Mouse (Mus musculus) neural tube, embryonic 12.5 days (tissue): ENCODE data around the gene Gm49403. TPM values are rescaled to one million over a fixed set of nuclear protein-coding genes. Genes with fewer than 3 reads are reported as not detected.
"Not testable (repeated sequence)": the region's sequence is repeated elsewhere in the genome, so short reads cannot be mapped to it uniquely, and the experiment has no call there.

ENCODE experiments used
- ATAC-seq: fragments of 200-750 bp; cut with Nextera tagmentation; 2 replicates; pipeline ENCODE4 v1.8.0; 2017; ENCODE audit warnings: low read depth, mild to moderate bottlenecking, moderate TSS enrichment, moderate library complexity; ENCODE audit not compliant: low FRiP score
- H3K27ac ChIP-seq: fragments of 300-500 bp; sonication (generic); 2 replicates; pipeline ENCODE4 v1.5.1; 2016
- H3K27me3 ChIP-seq: fragments of 300-500 bp; sonication (generic); replicated peaks from 2 replicates; pipeline ENCODE4 v1.6.1; 2016; ENCODE audit warnings: mild to moderate bottlenecking
- H3K36me3 ChIP-seq: fragments of 300-500 bp; sonication (generic); 2 replicates; pipeline ENCODE4 v1.6.1; 2016; ENCODE audit warnings: mild to moderate bottlenecking
- H3K4me1 ChIP-seq: fragments of 300-500 bp; sonication (generic); 2 replicates; pipeline ENCODE4 v1.6.1; 2016
- H3K4me2 ChIP-seq: fragments of 300-500 bp; sonication (generic); replicated peaks from 2 replicates; pipeline ENCODE4 v1.6.1; 2016; ENCODE audit warnings: mild to moderate bottlenecking
- H3K4me3 ChIP-seq: fragments of 300-500 bp; sonication (generic); 2 replicates; pipeline ENCODE4 v1.5.1; 2016
- H3K9ac ChIP-seq: fragments of 300-500 bp; sonication (generic); 2 replicates; pipeline ENCODE4 v1.6.1; 2016; ENCODE audit warnings: mild to moderate bottlenecking
- H3K9me3 ChIP-seq: fragments of 300-500 bp; sonication (generic); 2 replicates; pipeline ENCODE4 v1.6.1; 2016; ENCODE audit warnings: mild to moderate bottlenecking
- WGBS: fragments of 180-500 bp; shearing (Covaris S2); methylation state at CpG from one replicate; pipeline ENCODE4 v1.1.7; 2016; 5-methylcytosine and 5-hydroxymethylcytosine counted together
- polyA plus RNA-seq: library from polyadenylated mRNA; unstranded; fragments of >200 nt; fragmentation: Nextera tagmentation; extraction: Ambion mirVana; gene quantifications from 2 replicates; pipeline ENCODE4 v1.2.1, GENCODE M21; 2016

Gene Gm49403
- not detected in 2 replicates for polyA plus RNA-seq

DNA sequence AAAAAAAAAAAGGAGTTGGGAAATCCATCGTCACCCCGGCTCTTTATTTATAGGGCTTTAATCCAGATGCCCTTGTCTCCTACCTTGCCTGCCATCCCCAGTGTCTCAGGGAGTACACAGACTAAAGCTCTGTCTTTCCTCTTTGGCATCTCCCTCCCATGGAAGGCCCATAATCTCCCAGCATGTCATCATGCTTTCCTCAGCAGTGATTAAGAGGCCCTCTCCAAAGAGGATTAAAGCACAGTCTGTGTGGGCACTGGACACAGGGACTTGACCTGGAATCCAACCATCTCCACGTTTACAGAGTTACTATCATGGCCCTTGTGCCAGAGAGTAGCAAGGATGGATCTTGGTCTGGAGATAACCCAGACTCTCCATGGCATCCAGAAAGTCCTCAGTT, at the start of gene Gm49403, which contains the start of gene Lbhd1:
Gene Gm49403 (plus strand): TSS at position 315 of the 400 bp plus-strand sequence.
Gene Lbhd1 (plus strand): TSS at position 117 of the 400 bp plus-strand sequence.
- no peak for ATAC-seq
- H3K36me3 ChIP-seq, result no peaks in the 10 kb centered on the region
- no peak within 1 kb of the TSS for H3K4me3 ChIP-seq
- no peak within 1 kb of the TSS for H3K4me2 ChIP-seq
- H3K9me3 ChIP-seq, result no peaks in the 10 kb centered on the region
- no peak within 1 kb of the TSS for H3K27ac ChIP-seq
- H3K27me3 ChIP-seq, result no peaks in the 10 kb centered on the region
- WGBS, result 73% methylated on average over 3 of the region's 3 CpGs
- H3K9ac ChIP-seq, result no peak within 1 kb of the TSS
- peaks cover 17% of the 10 kb centered on the region for H3K4me1 ChIP-seq

DNA sequence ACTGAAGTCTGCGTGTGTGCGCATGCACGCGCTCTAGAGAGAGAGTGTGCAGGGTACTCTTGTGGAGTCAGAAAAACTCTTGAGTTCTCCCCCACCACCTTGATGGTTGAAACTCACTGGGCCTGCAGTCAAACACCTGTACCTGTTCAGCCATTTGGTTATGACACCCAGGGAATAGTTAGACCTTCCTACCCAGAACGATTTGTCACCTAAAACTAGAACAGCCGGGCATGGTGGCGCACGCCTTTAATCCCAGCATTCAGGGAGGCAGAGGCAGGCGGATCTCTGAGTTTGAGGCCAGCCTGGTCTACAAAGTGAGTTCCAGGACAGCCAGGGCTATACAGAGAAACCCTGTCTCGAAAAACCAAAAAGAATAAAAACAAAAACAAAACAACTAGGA, 47.4 kb upstream of the Gm49403 start:
- 98% methylated on average over 10 of the region's 10 CpGs for WGBS
- H3K4me1 ChIP-seq, result peaks cover 32% of the 10 kb centered on the region
- H3K27ac ChIP-seq, H3K9ac ChIP-seq, H3K9me3 ChIP-seq, H3K27me3 ChIP-seq, ATAC-seq, H3K4me3 ChIP-seq: not testable (repeated sequence)
- peak overlapping the region; percentile 75 for H3K4me2 ChIP-seq
- peaks cover 44% of the 10 kb centered on the region for H3K36me3 ChIP-seq

DNA sequence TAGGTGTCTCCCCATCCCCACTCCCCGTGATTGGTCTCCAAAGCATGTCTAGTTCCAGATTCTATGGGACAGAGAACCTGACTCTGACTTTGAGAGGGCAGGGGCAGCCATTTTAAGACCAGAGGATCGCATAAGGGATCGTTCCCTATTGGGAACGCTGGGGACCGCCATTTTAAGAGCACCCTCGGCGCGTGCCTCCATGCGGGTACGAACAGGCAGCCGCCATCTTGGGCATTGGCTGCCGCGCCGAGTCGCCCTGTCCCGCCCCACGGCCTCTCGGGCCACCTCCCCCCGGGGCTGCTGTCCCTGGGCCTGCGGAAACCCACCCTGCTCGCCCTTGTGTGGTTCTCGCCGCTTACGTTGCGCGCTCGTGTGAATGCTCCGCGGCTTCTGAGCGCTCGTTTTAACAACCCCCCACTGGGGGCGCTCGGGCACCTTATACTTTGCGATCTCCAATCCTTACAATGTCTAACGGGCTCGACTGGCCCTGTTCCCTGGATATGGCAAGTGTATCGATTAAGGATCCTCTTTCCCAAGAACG, 46.4 kb upstream of the Gm49403 start, which contains the start of gene Bscl2:
Gene Bscl2 (plus strand): TSS at position 217 of the 541 bp plus-strand sequence.
- Histone ChIP-seq H3K27me3 (no peaks in the 10 kb centered on the region), H3K9ac (peak within 1 kb of the TSS; percentile 71), H3K36me3 (peaks cover 36% of the 10 kb centered on the region), H3K27ac (peak within 1 kb of the TSS; percentile 91), H3K9me3 (no peaks in the 10 kb centered on the region), H3K4me2 (peak within 1 kb of the TSS; percentile 75), H3K4me3 (peak within 1 kb of the TSS; percentile 52), H3K4me1 (peaks cover 32% of the 10 kb centered on the region)
- peak; percentile 74 for ATAC-seq
- WGBS, result under 1% methylated on average over 37 of the region's 38 CpGs

DNA sequence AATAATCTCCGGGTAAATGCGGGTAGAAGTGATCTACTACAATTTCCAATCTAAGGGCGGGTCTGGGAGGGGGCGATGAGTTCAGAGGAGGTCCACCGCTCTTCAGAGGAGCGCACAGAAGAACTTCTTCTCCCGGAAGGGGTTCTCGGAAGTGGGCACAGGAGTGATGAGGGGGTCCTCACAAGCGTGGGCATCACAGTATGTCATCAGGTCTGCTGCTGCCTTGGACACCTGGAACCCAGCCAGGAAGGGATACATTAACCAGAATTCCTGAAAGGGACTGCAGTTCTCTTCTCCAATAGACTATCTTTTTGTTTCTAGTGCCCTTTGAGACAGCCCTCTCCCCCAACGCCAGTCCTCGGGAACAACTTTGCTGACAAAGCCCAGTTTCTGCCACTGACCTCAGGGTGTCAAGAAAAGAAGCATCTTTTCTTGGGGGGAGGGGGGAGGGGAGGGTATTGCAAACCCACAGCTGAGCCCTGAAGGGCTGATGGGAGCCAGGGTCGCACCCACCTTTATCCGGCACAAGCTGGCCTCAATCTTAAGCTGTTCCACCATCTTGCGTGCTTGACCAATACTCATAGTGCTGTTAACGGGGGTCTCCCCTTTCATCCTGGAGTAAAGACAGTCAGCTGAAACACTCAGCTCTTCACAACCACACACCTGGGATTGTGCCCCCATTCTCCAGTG, 45.5 kb upstream of the Gm49403 start:
- H3K4me2 ChIP-seq, result peak overlapping the region; percentile 75
- no peaks in the 10 kb centered on the region for H3K9me3 ChIP-seq
- H3K4me3 ChIP-seq, result peak overlapping the region; percentile 52
- H3K27ac ChIP-seq, result peak overlapping the region; percentile 91
- H3K36me3 ChIP-seq, result peaks cover 32% of the 10 kb centered on the region
- 23% methylated on average over 15 of the region's 15 CpGs for WGBS
- peaks cover 32% of the 10 kb centered on the region for H3K4me1 ChIP-seq
- H3K9ac ChIP-seq, result peak overlapping the region; percentile 71
- H3K27me3 ChIP-seq, result no peaks in the 10 kb centered on the region
- peak; percentile 38 for ATAC-seq

DNA sequence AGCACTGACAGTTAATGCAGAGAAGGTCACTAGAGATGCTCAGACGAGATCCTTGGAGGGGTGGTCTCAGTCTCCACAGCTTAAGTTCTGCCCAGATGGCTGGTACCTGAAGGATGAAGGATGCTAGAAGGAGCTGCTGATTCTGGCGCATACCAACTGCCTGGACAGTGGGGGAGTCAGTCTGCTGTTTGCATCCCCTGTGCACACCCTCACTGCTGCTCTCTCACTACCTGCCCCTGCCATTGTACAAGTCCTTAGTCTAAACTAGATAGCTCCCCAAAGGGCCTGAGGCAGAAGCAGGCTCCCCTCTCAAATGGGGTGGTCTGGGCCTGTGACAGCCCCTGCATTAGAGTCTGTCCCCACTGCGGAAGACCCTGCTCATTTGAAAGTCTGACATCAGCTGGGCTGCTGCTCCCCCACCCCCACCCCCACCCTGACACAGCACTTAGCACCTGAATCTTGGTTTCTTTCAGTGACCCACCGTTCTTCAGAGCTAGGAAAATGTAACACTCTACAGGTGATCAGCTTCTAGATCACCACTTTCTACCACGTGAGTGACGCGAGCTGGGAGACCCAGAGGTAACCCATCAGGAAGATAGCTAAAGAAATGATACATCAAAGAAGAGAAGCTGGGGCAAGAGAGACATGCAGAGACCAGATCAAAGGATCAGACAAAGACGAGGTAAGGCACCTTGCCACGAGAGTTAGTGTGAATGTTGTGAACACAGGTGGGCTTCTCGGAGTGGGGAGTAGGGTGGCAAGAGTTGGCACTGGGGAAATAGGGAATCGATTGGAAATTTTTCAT, 44.4 kb upstream of the Gm49403 start, which contains the start of gene Gng3:
Gene Gng3 (minus strand): TSS at position 92 of the 805 bp plus-strand sequence.
- ATAC-seq, result peak; percentile 85
- Histone ChIP-seq H3K9ac (peak within 1 kb of the TSS; percentile 71), H3K9me3 (no peaks in the 10 kb centered on the region), H3K4me3 (peak within 1 kb of the TSS; percentile 52), H3K27ac (peak within 1 kb of the TSS; percentile 91), H3K4me2 (peak within 1 kb of the TSS; percentile 75), H3K4me1 (peaks cover 32% of the 10 kb centered on the region), H3K27me3 (no peaks in the 10 kb centered on the region), H3K36me3 (peaks cover 23% of the 10 kb centered on the region)
- 44% methylated on average over 11 of the region's 11 CpGs for WGBS

DNA sequence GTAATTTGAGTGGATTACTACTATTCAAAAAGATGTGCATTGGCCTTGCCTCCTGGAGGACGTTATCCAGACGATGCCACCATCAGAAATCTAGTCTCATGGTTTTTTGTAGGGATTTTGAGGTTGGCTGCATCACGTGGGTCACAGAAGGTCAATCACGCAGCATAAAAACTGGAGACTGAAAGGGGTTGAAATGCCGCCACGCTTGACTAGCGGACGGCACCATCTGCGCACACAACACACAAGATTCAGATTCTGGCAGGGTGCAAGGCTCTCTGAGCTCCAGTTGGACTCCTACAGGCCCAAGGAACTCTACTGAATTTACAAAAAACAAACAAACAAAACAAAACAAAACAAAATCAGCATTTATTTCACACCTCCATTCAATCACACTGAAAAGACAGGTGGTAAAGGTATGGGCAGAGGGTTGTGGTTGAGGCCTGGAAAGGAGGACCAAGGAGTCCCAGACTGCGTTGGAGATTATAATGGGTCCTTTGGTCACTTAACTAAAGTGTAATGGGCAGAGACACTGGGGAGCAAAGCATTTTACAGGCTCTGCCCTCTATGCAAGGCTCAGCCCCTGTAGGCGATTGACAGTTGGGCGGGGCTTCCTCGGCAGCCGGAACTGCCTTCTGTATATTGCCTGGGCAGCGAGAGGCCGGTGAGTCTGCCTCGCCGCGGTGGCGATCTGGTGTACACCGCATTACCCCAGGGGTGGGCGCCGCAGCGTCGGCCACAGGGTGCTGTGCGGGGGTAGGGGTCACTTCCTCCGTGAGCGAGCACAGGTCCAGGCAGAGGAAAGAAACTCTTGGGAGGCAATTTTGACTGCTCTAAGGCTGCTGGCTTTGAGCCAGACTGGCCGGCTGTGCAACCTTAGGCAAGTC, 43.6 kb upstream of the Gm49403 start:
- H3K4me1 ChIP-seq, result peaks cover 32% of the 10 kb centered on the region
- WGBS, result 21% methylated on average over 29 of the region's 29 CpGs
- H3K9ac ChIP-seq, result peak overlapping the region; percentile 64

DNA sequence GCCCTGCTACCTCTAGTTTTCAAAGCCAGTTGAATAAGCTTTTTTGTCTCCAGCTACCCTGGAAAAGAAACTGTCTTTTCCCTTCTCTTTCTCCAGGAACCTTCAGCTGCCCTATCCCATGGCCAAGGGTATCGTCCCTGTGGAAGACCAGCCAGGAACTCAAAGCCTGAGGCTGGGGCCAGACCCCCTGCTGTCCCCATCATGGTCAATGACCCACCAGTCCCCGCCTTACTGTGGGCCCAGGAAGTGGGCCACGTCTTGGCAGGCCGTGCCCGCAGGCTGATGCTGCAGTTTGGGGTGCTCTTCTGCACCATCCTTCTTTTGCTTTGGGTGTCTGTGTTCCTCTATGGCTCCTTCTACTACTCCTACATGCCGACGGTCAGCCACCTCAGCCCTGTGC, 42.7 kb upstream of the Gm49403 start:
- 92% methylated on average over 7 of the region's 7 CpGs for WGBS
- H3K4me1 ChIP-seq, result peaks cover 32% of the 10 kb centered on the region
- peaks cover 18% of the 10 kb centered on the region for H3K36me3 ChIP-seq
- peak overlapping the region; percentile 52 for H3K4me3 ChIP-seq
- H3K9me3 ChIP-seq, result no peaks in the 10 kb centered on the region
- no peak overlapping the region for H3K27ac ChIP-seq
- no peaks in the 10 kb centered on the region for H3K27me3 ChIP-seq
- H3K4me2 ChIP-seq, result peak overlapping the region; percentile 75
- H3K9ac ChIP-seq, result peak overlapping the region; percentile 64
- ATAC-seq, result no peak

More for the DNA sequence above, 43.6 kb upstream of the Gm49403 start:
- H3K9me3 ChIP-seq, result no peaks in the 10 kb centered on the region
- peak overlapping the region; percentile 52 for H3K4me3 ChIP-seq
- ATAC-seq, result no peak
- H3K27ac ChIP-seq, result 0 out of 2 replicates have a peak overlapping the region, but pooled peaks have one; percentile 37
- H3K4me2 ChIP-seq, result peak overlapping the region; percentile 75
- H3K27me3 ChIP-seq, result no peaks in the 10 kb centered on the region
- peaks cover 18% of the 10 kb centered on the region for H3K36me3 ChIP-seq

DNA sequence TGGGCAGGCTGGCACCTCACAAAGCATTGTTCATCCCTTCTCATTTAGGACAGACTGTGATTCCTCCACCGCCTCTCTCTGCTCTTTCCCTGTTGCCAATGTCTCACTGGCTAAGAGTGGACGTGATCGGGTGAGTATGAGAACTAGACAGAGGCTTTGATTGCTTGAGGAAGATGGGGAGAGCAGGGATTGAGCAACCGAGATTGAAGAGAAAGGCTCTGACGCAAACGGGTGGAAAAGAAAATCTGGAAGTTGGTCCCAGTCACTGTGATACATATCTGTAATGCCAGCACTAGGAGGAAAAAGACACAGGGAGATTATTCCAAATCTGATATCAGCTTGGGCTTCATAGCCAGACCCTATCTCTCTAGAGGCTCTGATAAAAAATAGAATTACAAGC, 40.8 kb upstream of the Gm49403 start:
- peaks cover 34% of the 10 kb centered on the region for H3K36me3 ChIP-seq
- H3K27ac ChIP-seq, result no peak overlapping the region
- WGBS, result 92% methylated on average over 6 of the region's 6 CpGs
- H3K4me2 ChIP-seq, result no peak overlapping the region
- H3K4me1 ChIP-seq, result peaks cover 32% of the 10 kb centered on the region
- no peaks in the 10 kb centered on the region for H3K9me3 ChIP-seq
- no peak overlapping the region for H3K4me3 ChIP-seq
- no peaks in the 10 kb centered on the region for H3K27me3 ChIP-seq
- ATAC-seq, result no peak
- H3K9ac ChIP-seq, result no peak overlapping the region

DNA sequence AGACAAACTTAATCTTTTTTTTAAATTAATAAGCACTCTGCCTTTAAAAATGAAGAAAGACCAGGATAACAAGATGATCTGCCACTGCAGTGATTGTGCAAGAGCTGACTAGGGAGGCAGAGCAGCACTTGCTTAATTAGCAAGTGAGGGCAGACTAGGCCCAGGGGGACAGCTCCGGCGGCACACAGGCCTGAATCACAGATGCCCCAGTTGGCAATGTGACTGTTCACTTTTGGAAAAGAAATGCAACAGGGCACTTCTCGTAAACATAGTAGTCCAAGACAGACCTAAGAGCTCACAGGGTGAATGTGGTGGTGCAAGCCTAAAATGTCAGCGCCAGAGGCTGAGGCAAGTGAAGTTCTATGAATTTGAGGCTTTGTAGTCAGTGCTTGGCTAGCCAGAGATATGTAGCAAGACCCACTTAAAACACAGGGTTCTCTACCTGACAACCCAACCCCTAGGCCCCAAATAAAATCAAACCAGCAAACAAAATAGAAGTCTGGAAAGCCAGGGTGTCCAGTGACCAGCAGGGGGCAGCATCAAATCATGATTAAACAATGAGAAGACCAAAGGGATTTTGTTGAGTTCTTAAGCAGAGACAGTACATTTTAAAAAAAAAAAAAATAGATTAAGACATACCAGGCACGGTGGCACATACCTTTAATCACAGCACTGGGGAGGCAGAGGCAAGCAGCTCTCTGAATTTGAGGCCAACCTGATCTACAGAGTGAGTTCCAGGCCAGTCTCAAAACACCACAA, 39.2 kb upstream of the Gm49403 start:
- Histone ChIP-seq H3K27me3 (no peaks in the 10 kb centered on the region), H3K4me1 (peaks cover 18% of the 10 kb centered on the region), H3K36me3 (peaks cover 46% of the 10 kb centered on the region), H3K9me3 (no peaks in the 10 kb centered on the region), H3K4me2 (no peak overlapping the region), H3K4me3 (no peak overlapping the region), H3K27ac (no peak overlapping the region), H3K9ac (no peak overlapping the region)
- no peak for ATAC-seq
- 71% methylated on average over 5 of the region's 5 CpGs for WGBS

DNA sequence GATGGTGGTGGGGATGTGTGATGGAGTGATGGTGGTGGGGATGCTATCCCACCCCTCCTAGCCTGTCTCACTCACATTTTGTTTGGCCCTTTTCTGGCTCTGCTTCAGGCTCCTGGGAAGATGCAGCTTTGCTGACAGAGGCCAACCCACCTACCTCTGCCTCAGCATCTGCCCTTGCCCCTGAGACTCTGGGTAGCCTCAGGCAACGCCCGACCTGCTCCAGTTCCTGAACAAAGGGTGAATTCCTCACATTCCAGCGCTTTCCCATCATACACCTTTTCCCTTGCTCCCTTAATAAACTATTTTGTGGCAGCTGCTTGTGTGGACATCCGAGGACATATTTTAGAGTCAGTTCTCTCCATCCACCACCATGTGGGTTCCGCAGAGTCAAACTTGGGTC, 35.4 kb upstream of the Gm49403 start:
- ATAC-seq, result no peak
- peaks cover 35% of the 10 kb centered on the region for H3K36me3 ChIP-seq
- H3K9ac ChIP-seq, result no peak overlapping the region
- no peaks in the 10 kb centered on the region for H3K9me3 ChIP-seq
- no peak overlapping the region for H3K27ac ChIP-seq
- no peaks in the 10 kb centered on the region for H3K4me1 ChIP-seq
- no peak overlapping the region for H3K4me2 ChIP-seq
- no peak overlapping the region for H3K4me3 ChIP-seq
- H3K27me3 ChIP-seq, result no peaks in the 10 kb centered on the region; the same call in 1 of the 2 replicates
- WGBS, result 93% methylated on average over 5 of the region's 5 CpGs

DNA sequence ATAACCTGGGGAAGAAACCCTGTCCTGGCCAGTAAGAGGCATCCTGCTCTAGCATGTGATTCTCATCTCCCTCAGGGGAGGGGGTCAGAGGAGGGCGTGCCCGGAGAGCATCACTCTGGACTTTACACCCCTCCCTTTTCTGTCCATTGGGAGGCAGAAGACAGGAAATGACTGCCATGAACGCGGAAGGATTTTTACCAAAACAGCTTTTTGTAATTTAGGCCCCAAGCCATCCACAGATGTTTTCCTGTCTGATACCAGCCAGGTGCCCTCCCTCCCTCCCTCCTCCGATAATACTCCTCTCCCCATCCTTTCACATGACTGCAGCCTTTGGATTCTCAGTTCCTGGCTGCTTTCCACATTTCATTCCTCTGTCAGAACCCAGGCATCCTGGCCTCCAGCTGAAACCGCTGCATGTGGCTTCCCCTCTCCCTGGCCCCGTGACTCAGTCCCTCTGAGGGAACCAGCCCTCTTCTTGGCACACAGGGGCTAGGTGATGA, 33.3 kb upstream of the Gm49403 start, which contains the start of gene Lrrn4cl:
Gene Lrrn4cl (plus strand): TSS at position 367 of the 500 bp plus-strand sequence.
- no peak within 1 kb of the TSS for H3K4me3 ChIP-seq
- ATAC-seq, result no peak
- WGBS, result 44% methylated on average over 7 of the region's 7 CpGs

More for the DNA sequence above, 33.3 kb upstream of the Gm49403 start, which contains the start of gene Lrrn4cl:
- H3K4me2 ChIP-seq, result no peak within 1 kb of the TSS
- no peaks in the 10 kb centered on the region for H3K4me1 ChIP-seq
- no peak within 1 kb of the TSS for H3K27ac ChIP-seq
- H3K27me3 ChIP-seq, result no peaks in the 10 kb centered on the region; the same call in 1 of the 2 replicates
- H3K9me3 ChIP-seq, result no peaks in the 10 kb centered on the region
- H3K36me3 ChIP-seq, result peaks cover 35% of the 10 kb centered on the region
- no peak within 1 kb of the TSS for H3K9ac ChIP-seq
